Mouse (Mus musculus) intestine, postnatal 0 days (tissue): ENCODE measurements around the gene Mtor. TPM values are rescaled to one million over a fixed set of nuclear protein-coding genes. Genes with fewer than 3 reads are reported as not detected.

ENCODE experiments used
- ATAC-seq: fragments of 200-750 bp; cut with Nextera tagmentation; 2 replicates; pipeline ENCODE4 v1.8.0; 2017; ENCODE audit warnings: mild to moderate bottlenecking, moderate TSS enrichment, moderate library complexity
- H3K27ac ChIP-seq: fragments of 300-500 bp; sonication (generic); 2 replicates; pipeline ENCODE4 v1.5.1; 2014; ENCODE audit warnings: mild to moderate bottlenecking, low read depth, low read length, moderate library complexity
- H3K27me3 ChIP-seq: fragments of 300-500 bp; sonication (generic); replicated peaks from 2 replicates; pipeline ENCODE4 v1.6.1; 2014; ENCODE audit warnings: low read length, mixed read lengths; ENCODE audit not compliant: control insufficient read depth, insufficient read depth
- H3K36me3 ChIP-seq: fragments of 300-500 bp; sonication (generic); 2 replicates; pipeline ENCODE4 v1.6.1; 2014; ENCODE audit warnings: mild to moderate bottlenecking, moderate library complexity; ENCODE audit not compliant: control insufficient read depth, insufficient read depth
- H3K4me1 ChIP-seq: fragments of 300-500 bp; sonication (generic); replicated peaks from 2 replicates; pipeline ENCODE4 v1.6.1; 2014; ENCODE audit warnings: antibody characterized with exemption, low read length, mixed read lengths; ENCODE audit not compliant: control insufficient read depth, insufficient read depth
- H3K4me2 ChIP-seq: fragments of 300-500 bp; sonication (generic); replicated peaks from 2 replicates; pipeline ENCODE4 v1.6.1; 2014; ENCODE audit warnings: low read depth, mild to moderate bottlenecking, moderate library complexity
- H3K4me3 ChIP-seq: fragments of 300-500 bp; sonication (generic); 2 replicates; pipeline ENCODE4 v1.5.1; 2014; ENCODE audit warnings: low read depth, low read length
- H3K9ac ChIP-seq: fragments of 300-500 bp; sonication (generic); 2 replicates; pipeline ENCODE4 v1.6.1; 2014; ENCODE audit warnings: mild to moderate bottlenecking, low read depth, low read length
- H3K9me3 ChIP-seq: fragments of 300-500 bp; sonication (generic); 2 replicates; pipeline ENCODE4 v1.6.1; 2016; ENCODE audit warnings: mixed run types; ENCODE audit not compliant: control insufficient read depth
- CTCF ChIP-seq: sonication (generic); IDR thresholded peaks from 2 replicates; pipeline ENCODE4 v1.5.1; 2016; ENCODE audit warnings: low read depth, mild to moderate bottlenecking, control low read depth, antibody characterized with exemption, moderate library complexity
- WGBS: fragments of 180-500 bp; shearing (Covaris S2); extraction: QIAGEN DNeasy Blood & Tissue Kit; methylation state at CpG from one replicate; pipeline ENCODE4 v1.1.7; 2014; 5-methylcytosine and 5-hydroxymethylcytosine counted together
- polyA plus RNA-seq: library from polyadenylated mRNA; unstranded; fragments of >200 nt; fragmentation: Nextera tagmentation; extraction: Ambion mirVana; gene quantifications from 2 replicates; pipeline ENCODE4 v1.2.1, GENCODE M21; 2015

Gene Mtor
- polyA plus RNA-seq, 1 experiment from 2014 or later: 14.3 TPM

- no peak for TF ChIP-seq CTCF
These were observed 13.3 kb upstream of the Mtor start for GRCm38 (mm10) chr4:148435106-148435505.

DNA sequence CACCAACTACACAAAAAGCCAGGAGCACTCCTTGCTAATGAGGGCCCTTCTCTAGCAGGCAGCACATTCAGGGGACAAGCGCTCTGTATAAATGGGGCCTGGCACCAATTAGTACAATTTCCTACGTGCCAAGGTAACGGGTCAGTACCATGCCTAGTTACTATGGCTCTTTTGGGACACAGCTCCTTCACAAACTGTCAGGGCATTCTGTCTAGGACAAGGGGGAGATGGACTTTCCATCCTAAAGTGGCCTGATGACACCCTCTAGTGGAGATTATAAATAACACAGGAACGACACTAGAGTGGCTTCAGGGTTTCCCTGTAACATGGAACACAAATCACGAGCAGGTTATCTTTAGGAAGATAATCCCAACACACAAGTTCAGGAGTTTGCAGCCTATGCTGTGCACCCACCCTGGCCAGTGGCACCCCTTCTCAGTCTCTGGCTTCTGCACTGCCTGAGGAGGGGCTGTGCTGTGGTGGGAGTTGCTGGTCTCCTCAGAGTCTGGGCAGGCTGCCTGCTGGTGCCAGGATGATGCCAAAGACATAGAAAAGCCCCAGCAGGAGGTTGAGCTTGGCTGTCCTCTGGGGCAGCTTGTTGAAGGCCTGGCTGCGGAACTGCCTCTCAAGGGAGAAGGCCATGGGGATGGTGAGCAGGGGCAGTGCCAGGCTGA lies 12.6 kb upstream of the Mtor start:
- WGBS: 73% methylated on average over 6 of the region's 6 CpGs
- no peak for ATAC-seq
- no peak overlapping the region for H3K9ac ChIP-seq
- H3K4me3 ChIP-seq: no peak overlapping the region
- no peak overlapping the region for H3K4me2 ChIP-seq
- no peaks in the 10 kb centered on the region for H3K9me3 ChIP-seq
- TF ChIP-seq CTCF: peak; percentile 67
- H3K4me1 ChIP-seq: 0 out of 2 replicates have a peak, but pooled peaks cover 2% of the 10 kb centered on the region
- H3K27me3 ChIP-seq: no peaks in the 10 kb centered on the region
- no peak overlapping the region for H3K27ac ChIP-seq
- peaks cover 16% of the 10 kb centered on the region for H3K36me3 ChIP-seq

More at GRCm38 (mm10) chr4:148435106-148435505, 13.3 kb upstream of the Mtor start:
- no peak overlapping the region for H3K27ac ChIP-seq
- no peak for ATAC-seq
- H3K27me3 ChIP-seq: no peaks in the 10 kb centered on the region
- H3K9ac ChIP-seq: no peak overlapping the region
- H3K9me3 ChIP-seq: no peaks in the 10 kb centered on the region
- H3K4me3 ChIP-seq: no peak overlapping the region
- no peak overlapping the region for H3K4me2 ChIP-seq
- no peaks in the 10 kb centered on the region for H3K4me1 ChIP-seq
- WGBS: 95% methylated on average over 3 of the region's 3 CpGs
- peaks cover 16% of the 10 kb centered on the region for H3K36me3 ChIP-seq

- no peak for ATAC-seq
- WGBS: 78% methylated on average over 5 of the region's 5 CpGs
- H3K36me3 ChIP-seq: no peaks in the 10 kb centered on the region
- no peak overlapping the region for H3K27ac ChIP-seq
- peaks cover 7% of the 10 kb centered on the region; the same call in 1 of the 2 replicates for H3K4me1 ChIP-seq
- no peak overlapping the region for H3K9ac ChIP-seq
- H3K4me3 ChIP-seq: no peak overlapping the region
- TF ChIP-seq CTCF: no peak
- H3K4me2 ChIP-seq: no peak overlapping the region
- no peaks in the 10 kb centered on the region for H3K27me3 ChIP-seq
- H3K9me3 ChIP-seq: no peaks in the 10 kb centered on the region
These were observed 6.5 kb upstream of the Mtor start for GRCm38 (mm10) chr4:148441931-148442330.

DNA sequence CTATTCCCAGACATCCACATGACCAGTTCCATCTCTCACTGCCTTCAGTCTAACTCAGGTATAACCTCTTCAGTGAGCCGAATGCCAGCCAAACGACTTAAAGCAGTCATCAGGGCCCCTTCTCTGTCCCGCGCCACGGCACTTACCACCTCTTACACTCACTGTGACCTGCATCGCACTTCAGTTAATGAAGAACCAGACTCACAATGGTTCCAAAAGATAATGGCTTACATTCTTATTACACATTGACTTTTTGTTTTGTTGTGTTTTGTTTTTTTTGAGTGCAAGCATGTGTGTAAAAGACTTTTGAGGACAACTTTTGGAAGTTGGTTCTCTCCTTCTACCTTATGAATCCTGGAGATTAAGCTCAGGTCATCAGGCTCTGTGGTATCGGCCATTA lies 5.8 kb upstream of the Mtor start:
- H3K36me3 ChIP-seq: no peaks in the 10 kb centered on the region
- ATAC-seq: no peak
- H3K27me3 ChIP-seq: no peaks in the 10 kb centered on the region
- no peak overlapping the region for H3K4me3 ChIP-seq
- 72% methylated on average over 7 of the region's 7 CpGs for WGBS
- H3K27ac ChIP-seq: no peak overlapping the region
- no peak for TF ChIP-seq CTCF
- no peak overlapping the region for H3K4me2 ChIP-seq
- H3K9ac ChIP-seq: no peak overlapping the region
- H3K9me3 ChIP-seq: no peaks in the 10 kb centered on the region
- peaks cover 7% of the 10 kb centered on the region; the same call in 1 of the 2 replicates for H3K4me1 ChIP-seq

DNA sequence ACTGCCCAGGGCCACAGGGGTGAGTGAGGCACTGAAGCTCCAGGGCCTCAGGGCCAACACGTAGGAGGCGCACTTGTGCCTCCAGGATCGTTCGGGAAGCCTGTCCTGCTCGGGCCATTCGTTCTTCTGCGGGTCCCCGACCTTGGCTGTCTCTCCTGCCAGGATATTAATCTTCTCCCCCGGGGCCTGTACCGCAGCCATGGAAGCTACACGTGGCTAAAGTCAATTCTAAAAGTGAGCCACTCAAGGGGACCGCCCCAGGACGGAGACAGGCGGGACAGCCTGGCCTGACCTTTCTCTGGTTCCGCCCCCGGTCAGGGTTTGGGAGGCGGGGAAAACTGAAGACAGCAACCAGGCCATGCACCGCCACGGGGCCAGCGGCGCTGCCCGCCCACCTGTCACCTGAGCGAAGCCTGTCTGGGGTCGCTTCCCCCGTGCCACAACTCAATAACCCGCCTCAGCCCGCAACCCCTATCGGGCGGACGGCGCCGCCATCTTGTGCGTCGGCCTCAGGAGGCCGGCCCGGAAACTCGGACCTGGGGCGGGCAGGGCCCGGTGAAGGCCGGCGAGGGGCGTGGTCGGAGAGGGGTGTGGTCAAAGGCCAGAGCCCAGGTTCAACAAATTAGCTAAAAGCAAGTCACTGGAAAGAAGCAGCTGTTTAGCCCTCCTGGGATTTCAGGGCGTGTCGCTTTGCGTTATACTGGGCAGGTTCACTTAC lies 4.0 kb upstream of the Mtor start, which contains the start of gene Ubiad1:
Gene Ubiad1, minus strand, starts transcription at position 522 of the 718 bp plus-strand sequence.
- Histone ChIP-seq H3K9me3 (no peaks in the 10 kb centered on the region), H3K4me3 (peak within 1 kb of the TSS; percentile 66), H3K36me3 (no peaks in the 10 kb centered on the region), H3K4me2 (peak within 1 kb of the TSS; percentile 84), H3K9ac (peak within 1 kb of the TSS; percentile 56), H3K4me1 (peaks cover 7% of the 10 kb centered on the region; the same call in 1 of the 2 replicates), H3K27ac (peak within 1 kb of the TSS; percentile 54), H3K27me3 (no peaks in the 10 kb centered on the region)
- peak; percentile 68 for ATAC-seq
- TF ChIP-seq CTCF: peak; percentile 44
- WGBS: under 1% methylated on average over 46 of the region's 46 CpGs

- under 1% methylated on average over 15 of the region's 15 CpGs for WGBS
- ATAC-seq: peak; percentile 31
- peaks cover 3% of the 10 kb centered on the region; the same call in 1 of the 2 replicates for H3K4me1 ChIP-seq
- H3K4me2 ChIP-seq: peak overlapping the region; percentile 83
- no peaks in the 10 kb centered on the region for H3K27me3 ChIP-seq
- peak overlapping the region; percentile 92 for H3K4me3 ChIP-seq
- H3K27ac ChIP-seq: peak overlapping the region; percentile 17
- H3K36me3 ChIP-seq: peaks cover 18% of the 10 kb centered on the region
- peak overlapping the region; percentile 79 for H3K9ac ChIP-seq
- TF ChIP-seq CTCF: no peak
- no peaks in the 10 kb centered on the region for H3K9me3 ChIP-seq
These were observed 438 bp downstream of the Mtor start for GRCm38 (mm10) chr4:148448853-148449245.
